Mouse (Mus musculus) kidney, adult 2 months (tissue): ENCODE results near the gene Plekhn1. TPM values are rescaled to one million over a fixed set of nuclear protein-coding genes. Genes with fewer than 3 reads are reported as not detected.

Experiments
- DNase-seq: peaks from one replicate; pipeline ENCODE4 v3.0.0; 2021
- H3K27ac ChIP-seq: fragments of 200-500 bp; 2 replicates; pipeline ENCODE4 v1.5.1; 2012; ENCODE audit warnings: low read depth, low read length, control low read depth, inconsistent platforms; ENCODE audit not compliant: insufficient read depth
- H3K27me3 ChIP-seq: fragments of 200-500 bp; replicated peaks from 2 replicates; pipeline ENCODE4 v1.6.1; 2012; ENCODE audit warnings: mild to moderate bottlenecking, moderate library complexity, low read length, inconsistent platforms; ENCODE audit not compliant: control insufficient read depth, insufficient read depth
- H3K36me3 ChIP-seq: fragments of 200-500 bp; 2 replicates; pipeline ENCODE4 v1.6.1; 2012; ENCODE audit warnings: mild to moderate bottlenecking, moderate library complexity, low read length, inconsistent platforms; ENCODE audit not compliant: control insufficient read depth, insufficient read depth
- H3K4me1 ChIP-seq: fragments of 200-500 bp; 2 replicates; pipeline ENCODE4 v1.6.1; 2011; ENCODE audit warnings: low read length; ENCODE audit not compliant: control insufficient read depth, insufficient read depth
- H3K4me3 ChIP-seq: fragments of 200-500 bp; 2 replicates; pipeline ENCODE4 v1.5.1; 2011; ENCODE audit warnings: mild to moderate bottlenecking, low read depth, low read length, control low read depth; ENCODE audit not compliant: insufficient read depth
- CTCF ChIP-seq: fragments of 200-500 bp; conservative IDR thresholded peaks from 2 replicates; pipeline ENCODE4 v1.5.1; 2011; ENCODE audit warnings: low read depth, mild to moderate bottlenecking, control low read depth, low read length, moderate library complexity, mixed read lengths; ENCODE audit not compliant: insufficient read depth, insufficient read length
- POLR2A ChIP-seq: fragments of 200-500 bp; IDR thresholded peaks from one replicate; pipeline ENCODE4 v1.6.1; 2011; ENCODE audit warnings: low read depth, low read length, control low read depth
- WGBS: fragments of 180-500 bp; shearing (Covaris S2); methylation state at CpG from one replicate; pipeline ENCODE4 v1.1.7; 2018; 5-methylcytosine and 5-hydroxymethylcytosine counted together
- polyA plus RNA-seq: library from polyadenylated mRNA; depleted of rRNA; stranded (reverse); fragments of >200 nt; gene quantifications from 2 replicates; pipeline ENCODE4 v1.2.3, GENCODE M21; 2012

Gene Plekhn1
- polyA plus RNA-seq, 1 experiment = 34.8 TPM

DNA sequence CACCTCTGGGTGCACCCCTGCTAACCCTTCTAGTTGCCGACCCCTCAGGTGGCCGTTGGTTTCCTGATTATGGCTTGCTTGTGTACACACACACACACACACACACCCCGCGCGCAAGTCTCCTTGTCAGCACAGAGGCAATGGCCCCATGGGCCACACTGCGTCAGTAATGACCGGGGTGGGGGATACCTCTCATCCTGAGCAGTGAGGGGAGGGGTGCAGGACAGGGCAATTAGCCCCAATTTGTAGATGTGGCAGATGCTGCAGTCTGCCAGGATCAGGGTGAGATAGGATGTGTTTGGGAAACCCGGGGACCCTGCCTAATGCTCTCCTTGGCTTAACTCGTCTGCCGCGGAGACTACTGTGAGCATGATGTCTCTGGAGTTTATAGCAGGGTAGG is 14.9 kb upstream of the Plekhn1 start:
- Histone ChIP-seq H3K4me3 (no peak overlapping the region), H3K36me3 (no peaks in the 10 kb centered on the region; the same call in 1 of the 2 replicates), H3K4me1 (peaks cover 8% of the 10 kb centered on the region; the same call in 1 of the 2 replicates), H3K27me3 (no peaks in the 10 kb centered on the region), H3K27ac (no peak overlapping the region)
- 74% methylated on average over 11 of the region's 11 CpGs for WGBS
- no peak for DNase-seq
- no peak for TF ChIP-seq CTCF
- no peak for TF ChIP-seq POLR2A

DNA sequence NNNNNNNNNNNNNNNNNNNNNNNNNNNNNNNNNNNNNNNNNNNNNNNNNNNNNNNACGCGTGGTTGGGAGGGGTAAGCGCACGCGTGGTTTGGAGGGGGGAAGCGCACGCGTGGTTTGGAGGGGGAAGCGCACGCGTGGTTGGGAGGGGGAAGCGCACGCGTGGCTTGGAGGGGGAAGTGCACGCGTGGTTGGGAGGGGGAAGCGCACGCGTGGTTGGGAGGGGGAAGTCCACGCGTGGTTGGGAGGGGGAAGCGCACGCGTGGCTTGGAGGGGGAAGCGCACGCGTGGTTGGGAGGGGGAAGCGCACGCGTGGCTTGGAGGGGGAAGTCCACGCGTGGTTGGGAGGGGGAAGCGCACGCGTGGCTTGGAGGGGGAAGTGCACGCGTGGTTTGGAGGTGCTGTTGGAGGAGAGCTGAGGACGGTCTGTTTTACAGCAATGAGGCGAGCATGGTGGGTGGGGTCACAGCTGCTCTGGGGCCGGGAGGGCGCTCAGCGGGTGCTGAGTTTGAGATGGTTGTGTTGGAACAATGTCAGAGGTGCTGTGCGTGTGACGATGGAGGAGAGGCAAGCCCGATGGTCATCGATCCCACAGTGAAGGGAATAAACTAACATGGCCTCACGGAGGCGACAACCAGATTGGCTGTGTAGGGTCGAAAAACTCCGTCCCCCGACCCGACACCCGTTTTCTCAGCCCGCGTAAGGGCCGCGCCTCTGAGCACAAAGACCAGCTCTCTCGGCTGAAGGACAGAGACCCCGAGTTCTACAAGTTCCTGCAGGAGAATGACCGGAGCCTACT is 2.2 kb upstream of the Plekhn1 start:
- no peak for TF ChIP-seq CTCF
- TF ChIP-seq POLR2A = no peak
- no peak for DNase-seq
- no peak overlapping the region for H3K27ac ChIP-seq
- H3K27me3 ChIP-seq = no peaks in the 10 kb centered on the region
- no peaks in the 10 kb centered on the region for H3K4me1 ChIP-seq
- H3K36me3 ChIP-seq = 0 out of 2 replicates have a peak, but pooled peaks cover 1% of the 10 kb centered on the region
- 29% methylated on average over 58 of the region's 60 CpGs for WGBS
- H3K4me3 ChIP-seq = peak overlapping the region; percentile 84; the same call in 1 of the 2 replicates

DNA sequence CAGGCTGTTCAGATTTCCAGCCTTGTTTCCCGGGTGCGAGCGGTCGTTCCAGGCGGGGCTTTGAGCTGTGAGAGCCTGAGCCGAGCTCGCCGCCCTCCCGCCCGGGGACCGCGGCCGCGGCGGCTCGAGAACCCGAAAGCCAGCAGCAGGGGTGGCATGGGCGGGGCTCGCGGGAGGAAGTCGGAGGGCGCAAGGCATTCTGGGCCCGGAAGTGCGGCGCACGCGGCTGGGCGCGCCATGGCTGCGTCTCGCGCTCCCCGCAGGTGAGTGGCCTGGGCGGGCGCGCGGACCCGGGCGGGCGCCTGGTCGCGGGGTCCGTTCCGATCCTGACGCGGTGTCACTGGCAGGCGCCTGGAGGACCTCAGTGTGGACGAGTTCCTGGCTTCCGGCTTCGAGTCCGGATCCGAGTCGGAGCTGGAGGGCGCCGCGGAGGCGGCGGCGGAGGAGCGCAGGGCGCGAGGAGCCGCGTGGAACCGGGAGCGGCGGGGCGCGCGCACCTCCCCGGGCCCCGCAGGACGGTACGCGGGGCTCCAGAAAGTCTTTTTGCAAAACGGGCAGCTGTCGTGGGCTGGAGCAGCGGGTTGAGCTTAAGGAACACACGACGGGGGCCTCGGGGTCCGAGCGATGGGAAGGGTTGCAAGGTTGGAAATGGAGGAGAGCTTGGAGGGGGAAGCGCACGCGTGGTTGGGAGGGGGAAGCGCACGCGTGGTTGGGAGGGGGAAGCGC is 1.3 kb upstream of the Plekhn1 start, which contains the start of gene Noc2l:
Gene Noc2l, plus strand, starts transcription at position 203 of the 726 bp plus-strand sequence.
- TF ChIP-seq POLR2A (peak; percentile 57), CTCF (no peak)
- 0 out of 2 replicates have a peak within 1 kb of the TSS, but pooled peaks have one; percentile 15 for H3K27ac ChIP-seq
- WGBS = under 1% methylated on average over 88 of the region's 90 CpGs
- H3K36me3 ChIP-seq = no peaks in the 10 kb centered on the region
- H3K4me1 ChIP-seq = no peaks in the 10 kb centered on the region
- no peaks in the 10 kb centered on the region for H3K27me3 ChIP-seq
- H3K4me3 ChIP-seq = peak within 1 kb of the TSS; percentile 85
- peak; percentile 94 for DNase-seq

DNA sequence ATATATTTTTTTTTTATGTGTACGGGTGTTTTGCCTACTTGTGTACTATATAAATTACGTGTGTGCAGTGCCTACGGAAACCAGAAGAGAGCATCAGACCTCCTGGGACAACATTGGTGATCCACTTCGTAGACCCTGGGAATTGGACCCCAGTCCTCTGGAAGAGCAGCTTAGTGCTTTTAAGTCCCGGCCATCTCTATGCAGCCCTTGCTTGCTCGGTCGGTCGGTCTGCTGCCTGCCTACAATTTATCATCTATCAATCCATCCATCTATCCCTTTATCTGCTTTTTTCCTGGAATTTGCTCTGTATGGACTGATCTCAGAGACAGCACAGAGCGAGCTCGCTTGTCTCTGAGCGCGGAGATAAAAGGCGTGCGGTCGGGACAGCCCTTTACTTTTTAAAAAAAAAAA is 708 bp upstream of the Plekhn1 start:
- Histone ChIP-seq H3K27me3 (no peaks in the 10 kb centered on the region), H3K4me3 (peak overlapping the region; percentile 45), H3K4me1 (no peaks in the 10 kb centered on the region), H3K27ac (0 out of 2 replicates have a peak overlapping the region, but pooled peaks have one; percentile 13), H3K36me3 (no peaks in the 10 kb centered on the region)
- 0 out of 2 replicates have a peak, but pooled peaks have one; percentile 21 for TF ChIP-seq CTCF
- no peak for TF ChIP-seq POLR2A
- peak; percentile 13 for DNase-seq
- WGBS = under 1% methylated on average over 15 of the region's 15 CpGs

DNA sequence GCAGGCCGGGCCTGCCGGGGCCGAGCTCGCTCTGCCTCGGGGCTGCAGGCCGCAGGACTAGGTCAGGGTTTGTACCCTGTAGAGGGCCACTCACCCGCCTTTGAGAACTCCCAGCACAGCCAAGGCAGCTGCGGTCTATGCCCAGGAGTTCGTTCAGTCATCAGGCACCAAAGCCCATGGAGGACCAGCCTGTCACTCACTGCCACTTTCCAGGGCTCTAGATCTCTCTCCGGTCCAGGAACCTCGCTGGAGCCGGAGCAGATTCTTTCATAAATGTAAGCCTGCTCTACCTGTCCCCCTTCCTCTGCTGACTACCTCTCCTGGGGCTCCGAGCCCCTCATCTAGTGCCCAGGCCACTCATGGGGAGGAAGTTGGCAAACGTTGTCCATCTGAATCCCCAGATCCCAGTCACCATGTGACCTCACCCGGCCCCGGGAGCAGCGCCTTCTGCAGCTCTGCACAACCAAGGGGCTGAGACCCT is 596 bp downstream of the Plekhn1 start:
- 16% methylated on average over 17 of the region's 17 CpGs for WGBS
- Histone ChIP-seq H3K4me3 (peak overlapping the region; percentile 75), H3K4me1 (no peaks in the 10 kb centered on the region), H3K27ac (no peak overlapping the region), H3K27me3 (no peaks in the 10 kb centered on the region), H3K36me3 (no peaks in the 10 kb centered on the region)
- no peak for TF ChIP-seq POLR2A
- no peak for TF ChIP-seq CTCF
- DNase-seq = peak; percentile 24

DNA sequence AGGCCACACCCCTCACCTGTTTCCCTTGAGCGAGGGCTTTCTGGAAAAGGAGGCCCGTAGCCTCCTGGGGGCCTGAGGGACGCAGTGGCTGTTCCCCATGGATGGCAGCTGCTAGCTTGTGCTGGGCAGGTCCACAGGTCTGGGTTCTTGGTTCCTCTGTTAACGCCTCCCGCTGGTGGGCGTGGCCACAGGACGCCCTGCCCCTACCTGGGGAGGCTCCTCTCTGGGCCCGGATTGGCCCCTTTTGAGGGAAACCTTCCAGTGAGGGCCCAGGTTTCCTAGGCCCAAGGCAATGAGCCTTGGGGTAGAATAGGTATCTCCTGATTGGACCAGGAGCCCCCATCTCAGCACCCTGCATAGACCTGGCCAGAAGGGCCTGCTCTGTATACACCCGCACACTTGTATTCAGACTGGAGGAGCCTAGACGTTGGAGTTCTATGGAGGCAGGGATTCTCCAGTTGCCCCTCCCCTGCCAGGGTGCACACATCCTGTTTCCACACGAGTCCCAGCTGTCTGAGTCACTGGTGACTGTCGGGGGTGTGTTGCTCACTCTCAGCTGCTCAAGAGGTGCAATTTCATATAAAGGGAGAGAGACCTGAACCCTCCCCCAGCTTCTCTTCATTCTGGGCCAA is 6.1 kb downstream of the Plekhn1 start:
- DNase-seq = peak; percentile 14
- H3K27me3 ChIP-seq = no peaks in the 10 kb centered on the region
- TF ChIP-seq CTCF (no peak), POLR2A (no peak)
- WGBS = 34% methylated on average over 12 of the region's 12 CpGs
- no peak overlapping the region for H3K27ac ChIP-seq
- no peak overlapping the region; the same call in 1 of the 2 replicates for H3K4me3 ChIP-seq
- H3K36me3 ChIP-seq = no peaks in the 10 kb centered on the region
- H3K4me1 ChIP-seq = no peaks in the 10 kb centered on the region
